Mouse (Mus musculus) hindbrain, embryonic 10.5 days (tissue): ENCODE results near the gene Frmd8. TPM values are rescaled to one million over a fixed set of nuclear protein-coding genes. Genes with fewer than 3 reads are reported as not detected.

Experiments
- DNase-seq: peaks from one replicate; pipeline ENCODE4 v3.0.0-alpha.2; 2017; ENCODE audit warnings: low spot score
- H3K27ac ChIP-seq: fragments of 300-500 bp; sonication (generic); 2 replicates; pipeline ENCODE4 v1.5.1; 2016; ENCODE audit warnings: mild to moderate bottlenecking, moderate library complexity
- H3K27me3 ChIP-seq: fragments of 300-500 bp; sonication (generic); 2 replicates; pipeline ENCODE4 v1.6.1; 2016; ENCODE audit warnings: mild to moderate bottlenecking; ENCODE audit not compliant: poor library complexity, insufficient read depth, severe bottlenecking
- H3K36me3 ChIP-seq: fragments of 300-500 bp; sonication (generic); 2 replicates; pipeline ENCODE4 v1.6.1; 2016; ENCODE audit warnings: mild to moderate bottlenecking, moderate library complexity
- H3K4me1 ChIP-seq: fragments of 300-500 bp; sonication (generic); replicated peaks from 2 replicates; pipeline ENCODE4 v1.6.1; 2016; ENCODE audit warnings: mild to moderate bottlenecking
- H3K4me3 ChIP-seq: fragments of 300-500 bp; sonication (generic); 2 replicates; pipeline ENCODE4 v1.5.1; 2016; ENCODE audit warnings: mild to moderate bottlenecking, moderate library complexity
- H3K9me3 ChIP-seq: fragments of 300-500 bp; sonication (generic); 2 replicates; pipeline ENCODE4 v1.6.1; 2016; ENCODE audit warnings: mild to moderate bottlenecking, moderate library complexity
- WGBS: fragments of 180-500 bp; shearing (Covaris S2); methylation state at CpG from one replicate; pipeline ENCODE4 v1.1.7; 2016; 5-methylcytosine and 5-hydroxymethylcytosine counted together
- polyA plus RNA-seq: library from polyadenylated mRNA; unstranded; fragments of >200 nt; fragmentation: Nextera tagmentation; extraction: Ambion mirVana; gene quantifications from 2 replicates; pipeline ENCODE4 v1.2.1, GENCODE M21; 2016

Gene Frmd8
- polyA plus RNA-seq, 1 experiment from 2014 or later: 37.2 TPM

- H3K9me3 ChIP-seq: no peaks in the 10 kb centered on the region
- peak overlapping the region; percentile 100 for H3K27ac ChIP-seq
- peak overlapping the region; percentile 91 for H3K4me3 ChIP-seq
- DNase-seq: peak; percentile 50
- H3K27me3 ChIP-seq: no peaks in the 10 kb centered on the region
- WGBS: under 1% methylated on average over 19 of the region's 19 CpGs
- H3K4me1 ChIP-seq: peaks cover 54% of the 10 kb centered on the region
- peaks cover 51% of the 10 kb centered on the region for H3K36me3 ChIP-seq
Measured at GRCm38 (mm10) chr19:5800632-5801431, 74.2 kb downstream of the Frmd8 start.

DNA sequence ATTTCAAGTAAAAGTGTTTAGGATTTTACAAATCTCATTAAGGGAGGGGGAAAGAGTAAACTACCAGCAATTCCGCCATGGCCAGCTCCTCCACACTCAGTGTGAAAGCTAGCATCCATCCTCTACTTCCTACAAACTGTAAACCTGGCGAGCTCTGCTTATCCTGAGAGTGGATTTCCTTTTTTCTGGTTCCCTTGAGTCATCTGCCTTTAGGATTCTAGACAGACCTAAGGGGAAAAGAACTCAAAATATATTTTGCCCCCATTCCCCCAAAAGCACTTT, 74.8 kb downstream of the Frmd8 start:
- Histone ChIP-seq H3K27me3 (no peaks in the 10 kb centered on the region), H3K27ac (peak overlapping the region; percentile 100), H3K36me3 (peaks cover 57% of the 10 kb centered on the region), H3K4me1 (peaks cover 51% of the 10 kb centered on the region), H3K4me3 (peak overlapping the region; percentile 91), H3K9me3 (no peaks in the 10 kb centered on the region)
- DNase-seq: no peak
- 0% methylated on average over 2 of the region's 2 CpGs for WGBS

Other genes with a start within 250 kb of the Frmd8 start
- gene Rela, start 237.8 kb downstream of the Frmd8 start, polyA plus RNA-seq: 27.8 and 36.0 TPM in 2 replicates
- gene Sipa1, start 211.6 kb downstream of the Frmd8 start, polyA plus RNA-seq: 27.5 and 27.6 TPM in 2 replicates
- gene Map3k11, start 186.5 kb downstream of the Frmd8 start, polyA plus RNA-seq: 34.1 and 35.1 TPM in 2 replicates
- 27.3 and 30.8 TPM in 2 replicates for gene Pcnx3, start 186.4 kb downstream of the Frmd8 start, polyA plus RNA-seq
- 0.16 and 0.21 TPM in 2 replicates for gene Kcnk7, start 170.9 kb downstream of the Frmd8 start, polyA plus RNA-seq
- 9.7 and 10.1 TPM in 2 replicates for gene Ehbp1l1, start 149.0 kb downstream of the Frmd8 start, polyA plus RNA-seq
- 149 and 192 TPM in 2 replicates for gene Fam89b, start 145.6 kb downstream of the Frmd8 start, polyA plus RNA-seq
- 2.7 and 6.9 TPM in 2 replicates for gene Ltbp3, start 134.4 kb downstream of the Frmd8 start, polyA plus RNA-seq
- gene Scyl1, start 103.9 kb downstream of the Frmd8 start, polyA plus RNA-seq: 68.2 and 69.5 TPM in 2 replicates
- gene Slc25a45, start 2.5 kb upstream of the Frmd8 start, polyA plus RNA-seq: 2.8 TPM in 2 replicates
- 9.9 and 11.3 TPM in 2 replicates for gene Tigd3, start 18.9 kb upstream of the Frmd8 start, polyA plus RNA-seq
- 225 TPM in 2 replicates for gene Dpf2, start 37.7 kb upstream of the Frmd8 start, polyA plus RNA-seq
- 2.0 and 2.9 TPM in 2 replicates for gene Cdc42ep2, start 49.5 kb upstream of the Frmd8 start, polyA plus RNA-seq
- 83.7 and 110 TPM in 2 replicates for gene Pola2, start 88.9 kb upstream of the Frmd8 start, polyA plus RNA-seq
- gene Slc22a20, start 110.9 kb upstream of the Frmd8 start, polyA plus RNA-seq: not detected in 2 replicates
- gene Capn1, start 140.6 kb upstream of the Frmd8 start, polyA plus RNA-seq: 5.9 and 6.5 TPM in 2 replicates
- gene Syvn1, start 171.3 kb upstream of the Frmd8 start, polyA plus RNA-seq: 37.0 and 39.2 TPM in 2 replicates
- 77.8 and 81.7 TPM in 2 replicates for gene Mrpl49, start 182.5 kb upstream of the Frmd8 start, polyA plus RNA-seq
- 764 and 815 TPM in 2 replicates for gene Fau, start 182.6 kb upstream of the Frmd8 start, polyA plus RNA-seq
- gene Znhit2, start 185.9 kb upstream of the Frmd8 start, polyA plus RNA-seq: 38.3 and 41.9 TPM in 2 replicates
- 37.2 and 41.3 TPM in 2 replicates for gene Tm7sf2, start 193.1 kb upstream of the Frmd8 start, polyA plus RNA-seq
- gene Vps51, start 202.0 kb upstream of the Frmd8 start, polyA plus RNA-seq: 70.2 and 74.9 TPM in 2 replicates
- not detected in 2 replicates for gene Tmem262, start 204.8 kb upstream of the Frmd8 start, polyA plus RNA-seq
- gene Gm28374, start 207.0 kb upstream of the Frmd8 start, polyA plus RNA-seq: 2.4 and 2.6 TPM in 2 replicates
- gene Zfpl1, start 209.7 kb upstream of the Frmd8 start, polyA plus RNA-seq: 79.2 and 87.1 TPM in 2 replicates
- 57.7 and 65.4 TPM in 2 replicates for gene Cdca5, start 209.7 kb upstream of the Frmd8 start, polyA plus RNA-seq
- 0.38 and 0.83 TPM in 2 replicates for gene AC131692.1, start 219.1 kb upstream of the Frmd8 start, polyA plus RNA-seq
- 0.64 and 0.90 TPM in 2 replicates for gene Naaladl1, start 230.5 kb upstream of the Frmd8 start, polyA plus RNA-seq
- gene Sac3d1, start 243.4 kb upstream of the Frmd8 start, polyA plus RNA-seq: 70.0 and 70.1 TPM in 2 replicates